Mouse (Mus musculus) lung, embryonic 14.5 days (tissue): ENCODE measurements around the gene Camk1g. TPM values are rescaled to one million over a fixed set of nuclear protein-coding genes. Genes with fewer than 3 reads are reported as not detected.

Experiments used
- ATAC-seq: fragments of 200-750 bp; cut with Nextera tagmentation; 2 replicates; pipeline ENCODE4 v1.8.0; 2017; ENCODE audit warnings: mild to moderate bottlenecking, moderate TSS enrichment, moderate library complexity; ENCODE audit not compliant: insufficient read depth
- DNase-seq: peaks from one replicate; pipeline ENCODE4 v3.0.0-alpha.2; 2015
- H3K27ac ChIP-seq: fragments of 300-500 bp; sonication (generic); 2 replicates; pipeline ENCODE4 v1.5.1; 2014; ENCODE audit warnings: low read depth, mild to moderate bottlenecking, moderate library complexity
- H3K27me3 ChIP-seq: fragments of 300-500 bp; sonication (generic); 2 replicates; pipeline ENCODE4 v1.6.1; 2014; ENCODE audit warnings: low read length, control low read depth; ENCODE audit not compliant: insufficient read depth
- H3K36me3 ChIP-seq: fragments of 300-500 bp; sonication (generic); 2 replicates; pipeline ENCODE4 v1.6.1; 2014; ENCODE audit warnings: control low read depth; ENCODE audit not compliant: insufficient read depth
- H3K4me1 ChIP-seq: fragments of 300-500 bp; sonication (generic); 2 replicates; pipeline ENCODE4 v1.6.1; 2014; ENCODE audit warnings: antibody characterized with exemption, control low read depth; ENCODE audit not compliant: insufficient read depth
- H3K4me2 ChIP-seq: fragments of 300-500 bp; sonication (generic); 2 replicates; pipeline ENCODE4 v1.6.1; 2014; ENCODE audit warnings: mild to moderate bottlenecking
- H3K4me3 ChIP-seq: fragments of 300-500 bp; sonication (generic); 2 replicates; pipeline ENCODE4 v1.5.1; 2014; ENCODE audit warnings: low read depth, low read length
- H3K9ac ChIP-seq: fragments of 300-500 bp; sonication (generic); 2 replicates; pipeline ENCODE4 v1.6.1; 2014
- H3K9me3 ChIP-seq: fragments of 300-500 bp; sonication (generic); 2 replicates; pipeline ENCODE4 v1.6.1; 2016; ENCODE audit warnings: low read depth, low read length, control low read depth
- CTCF ChIP-seq: IDR thresholded peaks from 2 replicates; pipeline ENCODE4 v1.5.1; 2016; ENCODE audit warnings: antibody characterized with exemption, low read depth
- whole genome bisulfite sequencing: fragments of 180-500 bp; shearing (Covaris S2); extraction: QIAGEN DNeasy Blood & Tissue Kit; methylation state at CpG from one replicate; pipeline ENCODE4 v1.1.7; 2014; 5-methylcytosine and 5-hydroxymethylcytosine counted together
- polyA plus RNA-seq: library from polyadenylated mRNA; unstranded; fragments of >200 nt; fragmentation: Nextera tagmentation; extraction: Ambion mirVana; gene quantifications from 2 replicates; pipeline ENCODE4 v1.2.1, GENCODE M21; 2014

The Camk1g gene
- polyA plus RNA-seq: 28.4 and 31.8 TPM in 2 replicates

DNA sequence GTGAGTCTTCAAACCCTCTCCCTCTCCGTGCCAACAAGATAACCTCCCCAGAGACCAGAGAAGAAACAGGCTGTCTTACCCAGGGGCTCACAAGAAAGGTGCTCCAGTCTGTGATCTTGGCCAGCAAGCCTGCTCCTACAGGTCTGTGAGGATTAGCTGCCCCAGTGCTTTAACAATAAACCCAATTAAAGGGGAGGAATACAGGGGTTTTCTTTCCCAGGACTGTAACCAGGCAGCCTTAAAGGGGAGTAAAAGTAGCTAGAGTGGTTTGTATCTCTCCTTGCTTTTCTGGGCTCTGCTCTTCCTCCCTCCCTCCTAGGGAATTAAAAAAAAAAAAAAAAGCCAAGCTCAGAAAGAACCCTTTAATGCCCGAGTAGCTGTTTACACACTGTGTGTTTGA lies at the start of gene Camk1g:
Gene Camk1g (minus strand): TSS at position 203 of the 400 bp plus-strand sequence.
- 3% methylated on average over 2 of the region's 2 CpGs for WGBS
- Histone ChIP-seq H3K9me3 (no peaks in the 10 kb centered on the region), H3K9ac (peak within 1 kb of the TSS; percentile 63), H3K4me3 (peak within 1 kb of the TSS; percentile 53), H3K4me2 (peak within 1 kb of the TSS; percentile 64), H3K4me1 (peaks cover 10% of the 10 kb centered on the region; the same call in 1 of the 2 replicates), H3K27ac (peak within 1 kb of the TSS; percentile 0; the same call in 1 of the 2 replicates), H3K36me3 (0 out of 2 replicates have a peak, but pooled peaks cover 5% of the 10 kb centered on the region), H3K27me3 (no peaks in the 10 kb centered on the region)
- peak; percentile 81 for ATAC-seq
- DNase-seq: peak; percentile 90
- TF ChIP-seq CTCF: no peak

DNA sequence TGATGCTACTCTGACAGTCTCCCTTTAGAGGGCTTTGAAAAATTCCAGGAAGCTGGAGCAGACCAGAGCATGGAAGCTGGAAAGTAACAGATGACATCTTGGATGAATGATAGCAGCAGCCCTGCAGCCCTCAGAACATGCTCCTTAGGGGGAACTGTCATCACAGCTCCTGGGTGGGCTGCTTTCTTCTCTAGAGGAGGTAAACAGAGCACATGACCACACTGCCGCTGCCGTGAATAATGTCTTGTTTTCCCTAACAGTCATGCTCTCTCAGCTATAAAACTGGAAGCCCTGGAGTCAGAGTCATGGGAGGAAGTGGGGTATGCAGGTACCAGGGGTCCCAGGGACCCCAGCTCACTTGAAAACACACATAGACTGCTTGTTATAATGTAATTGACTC lies 49.1 kb upstream of the Camk1g start:
- no peak for TF ChIP-seq CTCF
- peak; percentile 72 for ATAC-seq
- Histone ChIP-seq H3K27me3 (no peaks in the 10 kb centered on the region), H3K36me3 (no peaks in the 10 kb centered on the region), H3K4me3 (no peak overlapping the region), H3K4me1 (peaks cover 30% of the 10 kb centered on the region), H3K9ac (no peak overlapping the region; the same call in 1 of the 2 replicates), H3K4me2 (no peak overlapping the region), H3K27ac (peak overlapping the region; percentile 72), H3K9me3 (no peaks in the 10 kb centered on the region)
- WGBS: 4% methylated on average over 2 of the region's 2 CpGs
- DNase-seq: peak; percentile 79

DNA sequence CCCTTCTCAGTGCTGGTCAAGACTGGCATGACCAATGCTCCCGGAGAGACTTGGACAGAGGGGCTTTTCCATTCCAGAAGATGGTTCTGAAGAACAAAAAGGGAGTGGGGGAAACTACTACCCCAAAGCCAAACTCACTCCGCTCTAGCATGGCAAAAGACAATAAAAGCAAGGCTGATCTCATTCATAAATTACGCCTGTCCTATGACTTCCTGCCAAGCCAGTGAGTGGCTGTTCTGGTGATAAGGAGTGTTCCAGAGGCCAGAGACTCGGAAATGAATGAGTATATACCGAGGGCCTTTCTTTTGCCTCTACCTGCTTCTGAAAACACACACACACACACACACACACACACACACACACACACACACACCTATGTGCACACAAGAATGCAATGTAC lies 48.6 kb upstream of the Camk1g start:
- Histone ChIP-seq H3K4me3 (no peak overlapping the region), H3K27ac (peak overlapping the region; percentile 72), H3K27me3 (no peaks in the 10 kb centered on the region), H3K9ac (no peak overlapping the region), H3K36me3 (no peaks in the 10 kb centered on the region), H3K4me1 (peaks cover 25% of the 10 kb centered on the region), H3K4me2 (no peak overlapping the region), H3K9me3 (no peaks in the 10 kb centered on the region)
- WGBS: 31% methylated on average over 5 of the region's 5 CpGs
- ATAC-seq: peak; percentile 8; the same call in 1 of the 2 replicates
- DNase-seq: peak; percentile 48
- no peak for TF ChIP-seq CTCF

DNA sequence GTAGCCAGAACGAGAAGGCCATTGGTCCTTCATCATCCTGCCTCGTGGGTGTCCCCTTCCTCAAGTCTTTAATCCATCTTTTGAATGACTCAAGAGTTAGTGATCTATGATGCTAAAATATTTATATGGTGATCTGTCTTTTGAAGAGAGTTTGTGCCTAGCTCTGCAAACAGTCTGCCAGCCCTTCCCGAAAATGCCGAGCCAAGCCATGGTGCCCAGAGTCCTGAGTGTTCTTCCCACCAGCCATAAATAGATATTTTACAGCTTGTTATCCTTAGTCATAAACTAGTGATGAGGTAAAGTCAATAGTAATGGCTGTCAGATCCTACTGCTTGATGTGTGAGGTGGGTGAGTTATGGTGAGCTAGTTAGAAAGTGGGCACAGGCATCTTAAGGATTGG lies 44.0 kb upstream of the Camk1g start:
- ATAC-seq: no peak
- Histone ChIP-seq H3K4me3 (no peak overlapping the region), H3K4me2 (no peak overlapping the region), H3K36me3 (no peaks in the 10 kb centered on the region), H3K4me1 (peaks cover 9% of the 10 kb centered on the region), H3K9me3 (no peaks in the 10 kb centered on the region), H3K9ac (no peak overlapping the region), H3K27me3 (no peaks in the 10 kb centered on the region), H3K27ac (no peak overlapping the region)
- no peak for TF ChIP-seq CTCF
- DNase-seq: no peak
- WGBS: 78% methylated on average over 4 of the region's 4 CpGs

DNA sequence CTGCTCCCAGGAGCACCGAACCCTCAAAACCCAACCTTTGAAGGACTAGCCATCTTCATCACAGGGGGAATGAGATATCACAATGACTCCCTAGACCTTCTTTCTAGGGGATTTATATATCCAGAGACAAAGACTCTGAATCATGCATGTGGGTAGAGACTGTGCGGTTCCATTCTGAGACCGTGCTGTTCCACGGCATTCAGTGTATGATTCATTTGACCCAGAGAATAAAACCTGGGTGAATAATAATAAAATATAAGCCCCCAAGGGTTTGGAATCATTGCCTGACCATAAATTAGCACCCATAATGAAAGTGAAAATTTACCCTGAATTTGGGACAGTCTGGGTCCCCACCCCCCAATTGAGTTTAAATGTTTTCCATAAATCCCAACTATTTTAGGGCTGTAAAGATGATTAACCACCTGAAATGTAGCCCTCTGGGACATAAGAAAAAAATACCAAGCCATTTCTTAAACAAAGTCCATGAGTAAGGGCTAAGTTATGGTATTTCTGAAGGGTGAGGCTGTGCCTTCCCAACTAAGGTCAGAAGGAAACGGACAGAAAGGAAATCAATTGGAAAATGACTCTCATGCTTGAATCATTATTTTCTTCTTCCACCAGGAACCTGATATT lies 43.4 kb upstream of the Camk1g start:
- DNase-seq: no peak
- no peak overlapping the region for H3K9ac ChIP-seq
- H3K4me3 ChIP-seq: no peak overlapping the region
- WGBS: 92% methylated on average over 5 of the region's 5 CpGs
- TF ChIP-seq CTCF: no peak
- H3K27me3 ChIP-seq: no peaks in the 10 kb centered on the region
- no peaks in the 10 kb centered on the region for H3K9me3 ChIP-seq
- no peaks in the 10 kb centered on the region for H3K36me3 ChIP-seq
- ATAC-seq: no peak
- no peak overlapping the region for H3K27ac ChIP-seq
- no peak overlapping the region for H3K4me2 ChIP-seq
- peaks cover 4% of the 10 kb centered on the region for H3K4me1 ChIP-seq

DNA sequence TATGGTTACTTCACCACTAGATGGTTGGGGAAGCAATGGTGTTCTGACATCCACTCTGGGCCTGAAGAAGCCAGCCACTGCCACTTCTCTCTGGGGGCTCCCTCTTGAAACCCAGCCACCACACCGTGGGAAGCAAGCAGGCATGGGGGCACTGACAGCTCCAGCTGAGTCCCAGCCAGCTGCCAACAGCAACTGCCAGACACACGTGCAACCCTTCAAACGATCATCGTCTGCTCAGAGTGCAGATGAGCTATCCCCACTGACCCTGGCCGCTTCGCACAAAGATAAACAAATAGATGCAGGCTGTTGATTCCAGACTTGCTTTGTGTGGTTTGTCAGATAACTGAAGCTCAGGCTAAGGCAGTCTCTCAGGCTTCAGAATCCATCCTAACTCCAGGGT lies 37.4 kb upstream of the Camk1g start:
- Histone ChIP-seq H3K27ac (peak overlapping the region; percentile 42; the same call in 1 of the 2 replicates), H3K4me1 (peaks cover 5% of the 10 kb centered on the region), H3K9me3 (no peaks in the 10 kb centered on the region), H3K36me3 (no peaks in the 10 kb centered on the region), H3K4me2 (no peak overlapping the region), H3K27me3 (no peaks in the 10 kb centered on the region), H3K9ac (no peak overlapping the region), H3K4me3 (no peak overlapping the region)
- DNase-seq: peak; percentile 73
- 13% methylated on average over 6 of the region's 6 CpGs for WGBS
- TF ChIP-seq CTCF: no peak
- peak; percentile 74; the same call in 1 of the 2 replicates for ATAC-seq

DNA sequence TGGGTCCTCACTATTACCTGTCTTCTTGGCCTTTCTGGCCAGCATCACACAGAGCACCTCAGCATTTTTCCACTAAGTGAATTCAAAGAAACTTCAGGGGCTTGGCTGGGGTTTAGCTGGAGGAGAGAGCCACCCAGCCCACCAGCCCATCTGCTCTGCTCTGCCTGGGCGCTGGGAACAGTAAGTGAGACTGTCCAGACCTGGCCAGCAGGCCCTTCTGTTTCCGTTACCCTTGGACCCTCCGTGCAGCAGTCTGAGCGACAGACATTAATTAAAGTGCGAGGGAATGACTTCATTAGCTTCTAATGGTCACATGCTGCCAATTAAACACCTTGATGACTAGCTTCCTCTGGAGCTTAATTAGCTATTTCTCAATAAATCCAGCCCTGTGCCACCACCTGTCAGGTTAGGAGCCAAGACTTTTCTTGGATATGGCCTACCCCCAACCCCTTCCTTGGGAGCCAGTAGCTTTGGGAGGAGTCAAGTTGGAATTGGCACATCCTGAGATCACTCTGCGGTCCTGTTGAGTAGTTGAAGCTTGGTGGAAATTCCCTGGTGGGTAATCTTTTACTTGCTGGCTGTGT lies 36.1 kb upstream of the Camk1g start:
- Histone ChIP-seq H3K27ac (no peak overlapping the region), H3K4me3 (no peak overlapping the region), H3K4me1 (peaks cover 5% of the 10 kb centered on the region), H3K9me3 (no peaks in the 10 kb centered on the region), H3K36me3 (no peaks in the 10 kb centered on the region), H3K9ac (no peak overlapping the region), H3K27me3 (no peaks in the 10 kb centered on the region), H3K4me2 (no peak overlapping the region)
- DNase-seq (no peak), ATAC-seq (no peak)
- no peak for TF ChIP-seq CTCF
- WGBS: 75% methylated on average over 6 of the region's 6 CpGs
